Mouse (Mus musculus) embryonic facial prominence, embryonic 13.5 days (tissue): ENCODE measurements around the gene Kremen2. TPM values are rescaled to one million over a fixed set of nuclear protein-coding genes. Genes with fewer than 3 reads are reported as not detected.
A peak's percentile ranks its signal among the peaks of the same experiment; 100 is the strongest.

Experiments
- ATAC-seq: fragments of 200-750 bp; cut with Nextera tagmentation; 2 replicates; pipeline ENCODE4 v1.8.0; 2017; ENCODE audit warnings: low read depth; ENCODE audit not compliant: insufficient number of reproducible peaks, insufficient read depth, low FRiP score, low TSS enrichment
- H3K27ac ChIP-seq: fragments of 300-500 bp; sonication (generic); 2 replicates; pipeline ENCODE4 v1.5.1; 2015; ENCODE audit warnings: moderate library complexity, mild to moderate bottlenecking, inconsistent platforms
- H3K27me3 ChIP-seq: fragments of 300-500 bp; sonication (generic); 2 replicates; pipeline ENCODE4 v1.6.1; 2015; ENCODE audit warnings: mild to moderate bottlenecking, inconsistent platforms
- H3K36me3 ChIP-seq: fragments of 300-500 bp; sonication (generic); 2 replicates; pipeline ENCODE4 v1.6.1; 2015; ENCODE audit warnings: mild to moderate bottlenecking, inconsistent platforms
- H3K4me1 ChIP-seq: fragments of 300-500 bp; sonication (generic); 2 replicates; pipeline ENCODE4 v1.6.1; 2015; ENCODE audit warnings: inconsistent platforms
- H3K4me2 ChIP-seq: fragments of 300-500 bp; sonication (generic); 2 replicates; pipeline ENCODE4 v1.6.1; 2015; ENCODE audit warnings: moderate library complexity, mild to moderate bottlenecking, inconsistent platforms
- H3K4me3 ChIP-seq: fragments of 300-500 bp; sonication (generic); 2 replicates; pipeline ENCODE4 v1.5.1; 2015; ENCODE audit warnings: mild to moderate bottlenecking, inconsistent platforms
- H3K9ac ChIP-seq: fragments of 300-500 bp; sonication (generic); 2 replicates; pipeline ENCODE4 v1.6.1; 2015; ENCODE audit warnings: mild to moderate bottlenecking, inconsistent platforms
- H3K9me3 ChIP-seq: fragments of 300-500 bp; sonication (generic); 2 replicates; pipeline ENCODE4 v1.6.1; 2016; ENCODE audit warnings: inconsistent platforms
- WGBS: fragments of 180-500 bp; shearing (Covaris S2); methylation state at CpG from one replicate; pipeline ENCODE4 v1.1.7; 2015; ENCODE audit warnings: mixed read lengths; 5-methylcytosine and 5-hydroxymethylcytosine counted together
- polyA plus RNA-seq: library from polyadenylated mRNA; unstranded; fragments of >200 nt; fragmentation: Nextera tagmentation; extraction: Ambion mirVana; gene quantifications from 2 replicates; pipeline ENCODE4 v1.2.1, GENCODE M21; 2015

Gene Kremen2
- polyA plus RNA-seq, 1 experiment from 2014 or later: 42.3 TPM

GRCm38 (mm10) chr17:23725999-23726757 lies 19.5 kb downstream of the Kremen2 start, which contains the start of gene Pkmyt1:
TSS of gene Pkmyt1 (plus strand) at chr17:23726336.
- H3K27me3 ChIP-seq: no peaks in the 10 kb centered on the region
- H3K9me3 ChIP-seq: no peaks in the 10 kb centered on the region
- peak within 1 kb of the TSS; percentile 77 for H3K4me2 ChIP-seq
- H3K27ac ChIP-seq: peak within 1 kb of the TSS; percentile 73
- peak; percentile 91 for ATAC-seq
- H3K4me3 ChIP-seq: peak within 1 kb of the TSS; percentile 86
- 2% methylated on average over 73 of the region's 73 CpGs for WGBS
- H3K36me3 ChIP-seq: no peaks in the 10 kb centered on the region
- H3K9ac ChIP-seq: peak within 1 kb of the TSS; percentile 83
- H3K4me1 ChIP-seq: peaks cover 13% of the 10 kb centered on the region; the same call in 1 of the 2 replicates

- no peak for ATAC-seq
- Histone ChIP-seq H3K4me1 (peaks cover 13% of the 10 kb centered on the region; the same call in 1 of the 2 replicates), H3K4me2 (peak overlapping the region; percentile 77), H3K9ac (peak overlapping the region; percentile 83), H3K27me3 (no peaks in the 10 kb centered on the region), H3K27ac (peak overlapping the region; percentile 73; the same call in 1 of the 2 replicates), H3K9me3 (no peaks in the 10 kb centered on the region), H3K36me3 (no peaks in the 10 kb centered on the region), H3K4me3 (peak overlapping the region; percentile 86)
- WGBS: 66% methylated on average over 4 of the region's 4 CpGs
Measured at GRCm38 (mm10) chr17:23725477-23725876, 20.2 kb downstream of the Kremen2 start.

DNA sequence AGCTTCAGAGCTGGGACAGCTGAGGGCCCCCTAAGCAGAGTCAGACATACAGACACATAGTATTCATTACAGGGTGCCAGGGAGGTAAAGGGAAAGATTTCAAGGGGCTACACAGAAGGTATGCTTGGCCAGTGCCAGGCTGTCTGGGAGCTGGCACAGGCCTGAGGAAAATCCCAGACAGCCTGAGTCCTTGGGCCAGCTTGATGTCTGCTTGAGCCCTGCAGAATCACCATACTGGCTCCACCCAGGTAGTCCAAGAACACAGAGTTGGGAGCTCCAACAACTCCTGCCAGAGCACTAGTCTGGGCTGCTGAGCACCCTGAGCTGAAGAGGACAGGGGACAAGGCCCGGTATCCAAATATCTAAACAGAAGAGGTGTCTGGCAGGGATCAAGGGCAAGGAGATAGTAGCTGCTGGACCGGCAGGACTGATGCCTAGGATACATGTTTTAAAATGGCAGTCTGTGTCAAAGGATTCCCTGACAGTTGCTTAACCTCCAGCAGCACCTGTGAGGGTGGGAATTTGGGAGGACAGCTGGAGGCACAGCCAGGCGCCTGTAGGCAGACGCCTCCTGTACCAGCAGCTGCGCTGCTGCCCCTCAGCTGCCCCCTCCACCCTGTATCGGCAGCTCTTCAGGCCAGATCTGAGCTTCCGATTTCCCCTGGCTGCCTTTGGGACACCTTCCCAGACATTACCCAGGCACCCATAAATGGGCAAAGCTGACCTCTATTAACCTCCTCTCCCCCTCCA lies 23.1 kb downstream of the Kremen2 start, which contains the start of gene 1520401A03Rik:
1520401A03Rik (minus strand) TSS at position 408 of the 750 bp plus-strand sequence.
- Histone ChIP-seq H3K4me3 (no peak within 1 kb of the TSS), H3K27ac (no peak within 1 kb of the TSS), H3K4me2 (no peak within 1 kb of the TSS), H3K27me3 (0 out of 2 replicates have a peak, but pooled peaks cover 3% of the 10 kb centered on the region), H3K36me3 (no peaks in the 10 kb centered on the region), H3K4me1 (peaks cover 13% of the 10 kb centered on the region; the same call in 1 of the 2 replicates), H3K9ac (no peak within 1 kb of the TSS), H3K9me3 (no peaks in the 10 kb centered on the region)
- WGBS: 73% methylated on average over 7 of the region's 7 CpGs
- ATAC-seq: no peak

- no peaks in the 10 kb centered on the region for H3K36me3 ChIP-seq
- 0 out of 2 replicates have a peak, but pooled peaks cover 3% of the 10 kb centered on the region for H3K27me3 ChIP-seq
- no peak overlapping the region for H3K9ac ChIP-seq
- no peak for ATAC-seq
- H3K4me2 ChIP-seq: no peak overlapping the region
- no peak overlapping the region for H3K4me3 ChIP-seq
- no peaks in the 10 kb centered on the region for H3K9me3 ChIP-seq
- H3K27ac ChIP-seq: no peak overlapping the region
- WGBS: 69% methylated on average over 2 of the region's 2 CpGs
- H3K4me1 ChIP-seq: peaks cover 8% of the 10 kb centered on the region; the same call in 1 of the 2 replicates
Measured at GRCm38 (mm10) chr17:23721886-23722285, 23.7 kb downstream of the Kremen2 start.

- Histone ChIP-seq H3K9ac (no peak overlapping the region), H3K4me1 (no peaks in the 10 kb centered on the region), H3K9me3 (no peaks in the 10 kb centered on the region), H3K27ac (no peak overlapping the region), H3K27me3 (0 out of 2 replicates have a peak, but pooled peaks cover 3% of the 10 kb centered on the region), H3K36me3 (no peaks in the 10 kb centered on the region), H3K4me3 (no peak overlapping the region), H3K4me2 (no peak overlapping the region)
- WGBS: 6% methylated on average over 1 of the region's 1 CpGs
- ATAC-seq: no peak; the same call in 1 of the 2 replicates
Measured at GRCm38 (mm10) chr17:23719455-23719854, 26.2 kb downstream of the Kremen2 start.

GRCm38 (mm10) chr17:23717003-23717402 lies 28.6 kb downstream of the Kremen2 start:
- ATAC-seq: no peak
- no peaks in the 10 kb centered on the region for H3K4me1 ChIP-seq
- H3K9ac ChIP-seq: no peak overlapping the region
- no peak overlapping the region for H3K27ac ChIP-seq
- no peaks in the 10 kb centered on the region for H3K9me3 ChIP-seq
- 0 out of 2 replicates have a peak, but pooled peaks cover 3% of the 10 kb centered on the region for H3K27me3 ChIP-seq
- H3K4me3 ChIP-seq: no peak overlapping the region
- WGBS: 53% methylated on average over 2 of the region's 2 CpGs
- no peak overlapping the region for H3K4me2 ChIP-seq
- no peaks in the 10 kb centered on the region for H3K36me3 ChIP-seq

DNA sequence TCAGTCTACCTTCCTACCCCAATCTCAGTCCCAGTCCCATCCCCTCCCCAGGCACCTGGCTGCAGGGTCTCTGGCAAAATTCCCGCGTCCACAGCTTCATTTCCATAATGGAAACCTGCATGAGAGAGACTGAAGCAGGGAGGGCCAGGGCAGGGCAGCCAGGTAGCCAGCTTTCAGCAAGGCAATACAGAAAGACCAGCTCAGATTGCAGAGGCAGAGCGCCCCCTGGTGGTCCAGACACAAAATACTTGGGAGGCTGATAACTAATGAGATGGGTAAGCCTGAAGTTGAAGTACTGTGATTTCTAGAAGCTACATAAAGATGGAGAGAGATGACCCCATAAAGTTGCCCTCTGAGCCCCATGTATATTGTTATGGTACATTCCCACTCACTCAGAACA lies 39.4 kb downstream of the Kremen2 start:
- Histone ChIP-seq H3K4me3 (no peak overlapping the region), H3K9me3 (no peaks in the 10 kb centered on the region), H3K36me3 (no peaks in the 10 kb centered on the region), H3K27me3 (peaks cover 18% of the 10 kb centered on the region), H3K9ac (no peak overlapping the region), H3K4me1 (peaks cover 14% of the 10 kb centered on the region), H3K4me2 (no peak overlapping the region), H3K27ac (no peak overlapping the region)
- ATAC-seq: no peak
- 2% methylated on average over 3 of the region's 3 CpGs for WGBS

GRCm38 (mm10) chr17:23705525-23706104 lies 40.0 kb downstream of the Kremen2 start:
- WGBS: 70% methylated on average over 7 of the region's 7 CpGs
- Histone ChIP-seq H3K36me3 (no peaks in the 10 kb centered on the region), H3K4me3 (no peak overlapping the region), H3K27me3 (peaks cover 24% of the 10 kb centered on the region), H3K9ac (no peak overlapping the region), H3K9me3 (no peaks in the 10 kb centered on the region), H3K27ac (no peak overlapping the region), H3K4me2 (no peak overlapping the region), H3K4me1 (peaks cover 14% of the 10 kb centered on the region)
- no peak for ATAC-seq

GRCm38 (mm10) chr17:23704741-23705140 lies 40.9 kb downstream of the Kremen2 start:
- Histone ChIP-seq H3K27me3 (peaks cover 33% of the 10 kb centered on the region), H3K4me3 (no peak overlapping the region), H3K9me3 (no peaks in the 10 kb centered on the region), H3K4me1 (peaks cover 14% of the 10 kb centered on the region), H3K36me3 (no peaks in the 10 kb centered on the region), H3K4me2 (no peak overlapping the region), H3K9ac (no peak overlapping the region), H3K27ac (no peak overlapping the region)
- 21% methylated on average over 7 of the region's 7 CpGs for WGBS
- no peak for ATAC-seq

DNA sequence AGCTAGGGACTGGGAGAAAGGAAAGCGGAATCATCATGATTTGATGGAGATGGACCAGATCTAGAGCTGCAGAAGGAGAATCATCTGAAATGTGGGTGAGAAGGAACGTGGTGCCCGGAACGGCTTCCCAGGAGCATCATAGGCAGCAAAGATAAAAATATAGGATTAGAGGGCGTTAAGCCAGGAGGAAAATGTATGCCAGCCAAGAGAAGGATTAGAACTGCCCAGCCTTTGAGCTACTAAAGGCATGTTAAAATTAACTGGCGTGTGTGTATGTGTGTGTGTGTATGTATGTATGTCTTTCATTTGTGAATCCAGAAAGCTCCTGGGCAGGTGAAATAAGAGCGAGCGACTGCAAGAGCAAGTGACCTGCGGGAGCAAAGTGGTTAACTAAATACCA lies 42.3 kb downstream of the Kremen2 start:
- Histone ChIP-seq H3K4me1 (peaks cover 21% of the 10 kb centered on the region), H3K9me3 (no peaks in the 10 kb centered on the region), H3K27ac (no peak overlapping the region), H3K27me3 (peaks cover 47% of the 10 kb centered on the region), H3K4me2 (no peak overlapping the region), H3K36me3 (no peaks in the 10 kb centered on the region), H3K4me3 (no peak overlapping the region), H3K9ac (no peak overlapping the region)
- ATAC-seq: no peak
- WGBS: 86% methylated on average over 9 of the region's 9 CpGs

GRCm38 (mm10) chr17:23700079-23700478 lies 45.6 kb downstream of the Kremen2 start:
- peak overlapping the region; percentile 72 for H3K4me3 ChIP-seq
- under 1% methylated on average over 21 of the region's 28 CpGs for WGBS
- H3K9ac ChIP-seq: peak overlapping the region; percentile 68
- peaks cover 13% of the 10 kb centered on the region for H3K4me1 ChIP-seq
- no peak overlapping the region for H3K27ac ChIP-seq
- peak overlapping the region; percentile 100 for H3K4me2 ChIP-seq
- ATAC-seq: peak; percentile 88
- no peaks in the 10 kb centered on the region for H3K36me3 ChIP-seq
- no peaks in the 10 kb centered on the region for H3K9me3 ChIP-seq
- peaks cover 55% of the 10 kb centered on the region for H3K27me3 ChIP-seq
